ENCODE assay signal across 13 mouse cellular contexts in the genomic region with DNA sequence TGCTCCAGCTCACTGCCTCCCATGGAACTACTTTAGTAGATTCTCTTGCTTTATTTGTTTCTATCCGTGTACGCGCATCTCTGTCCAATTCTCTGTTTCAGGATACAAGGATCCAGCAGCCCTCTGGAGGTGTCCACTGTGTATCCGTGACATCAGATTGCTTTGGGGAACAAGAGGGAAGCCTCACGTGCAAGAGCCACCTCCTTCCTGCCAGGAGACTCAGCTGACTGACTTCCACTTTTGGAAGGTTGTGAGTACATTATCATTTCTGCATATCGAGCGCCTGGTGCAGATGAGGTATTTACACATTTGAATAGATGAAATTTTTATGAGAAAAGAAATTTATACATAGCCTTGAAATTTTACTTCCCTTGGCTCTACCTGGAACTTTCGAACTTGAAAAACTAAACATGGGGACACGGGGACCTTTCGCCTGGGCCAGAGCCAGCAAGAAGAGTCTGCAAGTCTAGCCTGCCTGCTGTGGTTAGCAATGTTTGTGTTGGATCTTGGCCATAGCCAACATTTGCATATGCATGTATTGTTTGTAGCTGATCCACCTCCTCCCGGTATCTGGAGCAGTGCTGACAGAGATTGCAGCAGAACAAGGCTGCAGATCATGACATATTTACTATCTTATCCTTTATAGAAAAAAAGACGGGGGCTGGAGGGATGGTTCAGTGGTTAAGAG.
DNase-seq lines count a peak whose midpoint lies in the region; ATAC-seq lines count a peak whose summit lies in the region.
"Had no signal": no experiment of that assay in that cellular context is flagged by ENCODE, and none has a peak within 500 bp of the region (broad histone marks: within the 10 kb centered on the region; RNA-seq: fewer than 3 reads in every experiment).

No protein-coding gene starts in this region.

- H3K27ac ChIP-seq in kidney, embryonic 14.5 days (ENCODE audit: low read depth, low read length) = no peak overlapping the region
- H3K27ac ChIP-seq: hindbrain, embryonic 13.5 days had no signal

- H3K27me3 ChIP-seq in kidney, embryonic 14.5 days (ENCODE audit: control insufficient read depth, insufficient read depth, low read length) = peaks cover 5% of the 10 kb centered on the region

- H3K4me1 ChIP-seq in kidney, embryonic 14.5 days (ENCODE audit: control insufficient read depth, insufficient read depth, low read length) = no peaks in the 10 kb centered on the region

- WGBS in kidney, embryonic 14.5 days = 70% methylated on average over 12 of the region's 12 CpGs

- ATAC-seq in kidney, embryonic 14.5 days (ENCODE audit: low FRiP score, low TSS enrichment) = no peak

- no peak overlapping the region for H3K4me3 ChIP-seq in kidney, embryonic 14.5 days (ENCODE audit: low read length)
- H3K4me3 ChIP-seq: hindbrain, embryonic 13.5 days; myocyte had no signal

- H3K9me3 ChIP-seq in kidney, embryonic 14.5 days (ENCODE audit: control insufficient read depth, low read length) = no peaks in the 10 kb centered on the region
- H3K9me3 ChIP-seq: hindbrain, embryonic 13.5 days had no signal

- no peak overlapping the region for H3K9ac ChIP-seq in kidney, embryonic 14.5 days (ENCODE audit: low read depth, low read length)
- H3K9ac ChIP-seq: hindbrain, embryonic 13.5 days had no signal

- no peaks in the 10 kb centered on the region for H3K36me3 ChIP-seq in kidney, embryonic 14.5 days (ENCODE audit: control insufficient read depth, insufficient read depth, low read length)
- H3K36me3 ChIP-seq: hindbrain, embryonic 13.5 days had no signal

- peak; percentile 18 for DNase-seq in kidney, adult 18-20 months
- peak; percentile 38 for DNase-seq in urinary bladder, postnatal 14 days (ENCODE audit: low spot score)
- no peak for DNase-seq in urinary bladder, postnatal 4 days (ENCODE audit: low spot score in 2 of 2)
- DNase-seq in kidney, postnatal 10 days = peak; percentile 37
- DNase-seq in testis, postnatal 10 days (ENCODE audit: low spot score) = no peak
- no peak for DNase-seq in cerebellum, adult 9-10 months
- DNase-seq: cerebellum, adult 2 months; layer of hippocampus, postnatal 36 days; right cerebral cortex, adult 18-20 months; spleen, adult 18-20 months had no signal

- no peak overlapping the region for H3K4me2 ChIP-seq in kidney, embryonic 14.5 days (replicated peaks; ENCODE audit: low read depth, low read length)
- H3K4me2 ChIP-seq: hindbrain, embryonic 13.5 days had no signal

Comparison
In these comparisons a context has a peak if more than half of its experiments do, and no peak if none do; other contexts are left out.
1. DNase-seq: peak in kidney, adult 18-20 months (single experiment), urinary bladder, postnatal 14 days (single experiment) and kidney, postnatal 10 days (single experiment); none in urinary bladder, postnatal 4 days (0 of 2), testis, postnatal 10 days (single experiment) and cerebellum, adult 9-10 months (single experiment).